Mouse (Mus musculus) stomach, embryonic 14.5 days (tissue): Measurements from ENCODE around the gene Trak1. TPM values are rescaled to one million over a fixed set of nuclear protein-coding genes. Genes with fewer than 3 reads are reported as not detected.
A peak's percentile ranks its signal among the peaks of the same experiment; 100 is the strongest.

Source experiments
- ATAC-seq: fragments of 200-750 bp; cut with Nextera tagmentation; 2 replicates; pipeline ENCODE4 v1.8.0; 2017; ENCODE audit warnings: low read depth, moderate TSS enrichment; ENCODE audit not compliant: insufficient number of reproducible peaks, insufficient read depth, low FRiP score
- H3K27ac ChIP-seq: fragments of 300-500 bp; sonication (generic); 2 replicates; pipeline ENCODE4 v1.5.1; 2014; ENCODE audit warnings: mild to moderate bottlenecking, low read length, moderate library complexity, mixed read lengths
- H3K27me3 ChIP-seq: fragments of 300-500 bp; sonication (generic); 2 replicates; pipeline ENCODE4 v1.6.1; 2014; ENCODE audit warnings: low read length, control low read depth, mixed read lengths; ENCODE audit not compliant: control insufficient read depth, insufficient read depth
- H3K36me3 ChIP-seq: fragments of 300-500 bp; sonication (generic); 2 replicates; pipeline ENCODE4 v1.6.1; 2014; ENCODE audit warnings: mild to moderate bottlenecking, control low read depth, low read length, moderate library complexity, mixed read lengths; ENCODE audit not compliant: control insufficient read depth, insufficient read depth
- H3K4me1 ChIP-seq: fragments of 300-500 bp; sonication (generic); 2 replicates; pipeline ENCODE4 v1.6.1; 2014; ENCODE audit warnings: low read length, control low read depth, mixed read lengths; ENCODE audit not compliant: control insufficient read depth, insufficient read depth
- H3K4me2 ChIP-seq: fragments of 300-500 bp; sonication (generic); replicated peaks from 2 replicates; pipeline ENCODE4 v1.6.1; 2014; ENCODE audit warnings: low read depth, low read length, control low read depth
- H3K4me3 ChIP-seq: fragments of 300-500 bp; sonication (generic); 2 replicates; pipeline ENCODE4 v1.5.1; 2014; ENCODE audit warnings: low read depth, low read length, control low read depth
- H3K9ac ChIP-seq: fragments of 300-500 bp; sonication (generic); replicated peaks from 2 replicates; pipeline ENCODE4 v1.6.1; 2014; ENCODE audit warnings: low read depth, mild to moderate bottlenecking, control low read depth, low read length, moderate library complexity, mixed read lengths
- H3K9me3 ChIP-seq: fragments of 300-500 bp; sonication (generic); 2 replicates; pipeline ENCODE4 v1.6.1; 2016; ENCODE audit warnings: low read depth, low read length, control low read depth; ENCODE audit not compliant: control insufficient read depth
- WGBS: fragments of 180-500 bp; shearing (Covaris S2); extraction: QIAGEN DNeasy Blood & Tissue Kit; methylation state at CpG from one replicate; pipeline ENCODE4 v1.1.7; 2014; 5-methylcytosine and 5-hydroxymethylcytosine counted together
- polyA plus RNA-seq: library from polyadenylated mRNA; unstranded; fragments of >200 nt; fragmentation: Nextera tagmentation; extraction: Ambion mirVana; gene quantifications from 2 replicates; pipeline ENCODE4 v1.2.1, GENCODE M21; 2014

Gene Trak1
- 18.3 and 21.9 TPM in 2 replicates for polyA plus RNA-seq

DNA sequence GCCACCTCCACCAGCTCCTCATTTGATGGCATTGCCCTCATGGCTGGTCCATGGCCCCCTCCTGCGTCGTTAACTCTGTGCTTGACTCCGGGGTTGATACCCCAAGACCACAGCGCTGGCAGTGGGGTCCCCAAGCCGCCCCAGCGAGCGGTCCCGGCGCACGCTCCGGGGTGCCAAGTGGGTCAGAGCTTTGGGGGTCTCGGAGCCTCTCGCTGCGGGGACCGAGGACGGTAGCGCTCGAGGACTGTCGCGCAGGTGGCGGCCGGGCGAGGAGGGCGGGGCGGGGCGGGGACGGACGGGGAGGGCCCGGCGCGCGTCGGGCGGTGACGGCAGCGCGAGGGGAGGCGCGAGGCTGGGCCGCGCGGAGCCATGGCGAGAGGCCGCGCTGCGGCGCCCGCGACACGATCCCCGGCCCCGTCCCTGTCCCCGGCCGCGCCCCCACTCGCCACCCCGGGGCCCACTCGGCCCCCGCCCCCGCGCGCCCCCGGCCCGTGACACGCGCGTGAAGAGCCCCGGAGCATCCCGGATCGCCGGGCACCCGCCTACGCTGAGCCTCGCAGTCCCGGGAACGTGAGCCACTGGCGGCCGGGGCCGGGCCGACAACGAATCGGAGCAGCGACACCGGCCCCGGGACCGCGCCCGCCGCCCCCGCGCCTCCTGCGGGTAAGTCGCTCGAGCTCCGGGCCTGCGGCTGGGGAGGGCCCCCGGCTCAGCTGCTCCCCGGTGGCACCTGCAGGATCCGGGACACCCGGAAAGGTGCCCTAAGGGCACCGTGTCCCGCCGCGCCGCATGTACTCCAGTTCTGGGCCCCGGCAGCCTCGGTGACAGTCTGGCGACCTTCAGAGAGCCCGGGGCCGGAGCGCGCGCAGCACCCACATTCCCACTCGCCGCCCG lies at the start of gene Trak1:
Gene Trak1, plus strand, starts transcription at position 332 of the 894 bp plus-strand sequence.
- ATAC-seq, result peak; percentile 89
- H3K27me3 ChIP-seq, result no peaks in the 10 kb centered on the region
- H3K4me1 ChIP-seq, result peaks cover 29% of the 10 kb centered on the region
- no peaks in the 10 kb centered on the region for H3K9me3 ChIP-seq
- H3K4me3 ChIP-seq, result peak within 1 kb of the TSS; percentile 90
- 0 out of 2 replicates have a peak within 1 kb of the TSS, but pooled peaks have one; percentile 21 for H3K27ac ChIP-seq
- H3K36me3 ChIP-seq, result no peaks in the 10 kb centered on the region
- peak within 1 kb of the TSS; percentile 89 for H3K9ac ChIP-seq
- under 1% methylated on average over 89 of the region's 116 CpGs for WGBS
- H3K4me2 ChIP-seq, result peak within 1 kb of the TSS; percentile 86

DNA sequence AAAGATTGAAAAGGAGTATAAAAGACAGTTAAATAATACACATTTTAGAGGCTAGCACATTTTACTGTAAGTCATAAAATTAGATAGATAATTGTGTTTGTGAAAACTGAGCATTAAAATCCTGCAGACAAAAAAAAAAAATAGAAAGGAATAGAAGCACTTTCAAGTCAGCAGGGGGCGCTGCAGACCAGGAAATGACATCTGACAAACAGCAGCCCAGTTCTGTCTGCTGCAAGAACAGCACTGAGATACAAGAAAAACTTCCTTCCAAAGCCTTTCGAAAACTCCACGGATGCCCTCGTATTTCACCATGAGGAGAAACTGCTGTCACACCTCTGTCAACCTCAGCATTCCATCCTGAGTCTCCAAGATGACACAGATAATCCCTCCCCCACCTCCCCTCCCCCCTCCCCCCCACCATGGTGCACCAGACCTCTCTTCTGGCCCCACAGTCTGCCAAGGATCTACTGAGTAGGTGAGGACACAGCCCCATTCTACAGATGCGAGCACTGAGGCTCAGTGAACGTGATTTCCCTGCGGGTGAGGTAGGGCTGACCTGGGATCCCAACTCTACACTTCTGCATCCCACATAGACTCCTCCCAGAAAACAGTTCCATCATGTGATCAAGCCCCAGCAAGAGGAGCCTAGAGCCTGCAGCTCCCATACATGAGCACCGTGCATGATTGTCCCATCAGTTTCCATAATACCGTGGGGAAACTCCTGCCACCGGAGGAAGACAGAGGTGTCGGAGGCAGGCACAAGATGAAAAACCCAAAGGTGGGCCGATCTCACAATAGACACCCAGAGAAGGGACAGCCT lies 49.1 kb upstream of the Trak1 start:
- no peak overlapping the region for H3K4me2 ChIP-seq
- WGBS, result 58% methylated on average over 12 of the region's 12 CpGs
- no peaks in the 10 kb centered on the region; the same call in 1 of the 2 replicates for H3K36me3 ChIP-seq
- H3K9ac ChIP-seq, result no peak overlapping the region
- H3K9me3 ChIP-seq, result no peaks in the 10 kb centered on the region
- H3K4me3 ChIP-seq, result no peak overlapping the region
- H3K27ac ChIP-seq, result no peak overlapping the region
- no peaks in the 10 kb centered on the region for H3K27me3 ChIP-seq
- no peak for ATAC-seq
- H3K4me1 ChIP-seq, result no peaks in the 10 kb centered on the region

DNA sequence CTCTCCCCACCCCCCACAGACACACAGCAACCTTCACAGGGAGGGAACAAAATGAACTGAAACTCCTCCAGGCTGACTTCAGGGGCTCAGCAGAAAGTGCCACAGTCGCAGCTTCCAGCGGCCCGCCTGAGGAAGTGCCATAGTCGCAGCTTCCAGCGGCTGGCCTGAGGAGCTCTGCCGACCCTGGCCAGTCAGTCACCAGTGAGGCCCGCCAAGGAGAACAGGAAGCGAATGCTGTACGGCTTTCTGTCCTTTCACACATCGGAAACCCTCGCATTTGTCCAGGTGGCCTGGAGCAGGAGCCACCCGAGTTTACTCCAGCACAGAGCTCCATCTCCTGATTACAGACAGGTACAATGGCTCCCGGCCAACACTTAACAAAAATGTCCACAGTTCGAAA lies 47.5 kb upstream of the Trak1 start:
- H3K27me3 ChIP-seq, result no peaks in the 10 kb centered on the region
- 56% methylated on average over 14 of the region's 14 CpGs for WGBS
- H3K4me3 ChIP-seq, result no peak overlapping the region
- ATAC-seq, result no peak
- H3K9me3 ChIP-seq, result no peaks in the 10 kb centered on the region
- H3K4me2 ChIP-seq, result no peak overlapping the region
- H3K27ac ChIP-seq, result no peak overlapping the region
- H3K36me3 ChIP-seq, result no peaks in the 10 kb centered on the region; the same call in 1 of the 2 replicates
- no peak overlapping the region for H3K9ac ChIP-seq
- no peaks in the 10 kb centered on the region for H3K4me1 ChIP-seq

DNA sequence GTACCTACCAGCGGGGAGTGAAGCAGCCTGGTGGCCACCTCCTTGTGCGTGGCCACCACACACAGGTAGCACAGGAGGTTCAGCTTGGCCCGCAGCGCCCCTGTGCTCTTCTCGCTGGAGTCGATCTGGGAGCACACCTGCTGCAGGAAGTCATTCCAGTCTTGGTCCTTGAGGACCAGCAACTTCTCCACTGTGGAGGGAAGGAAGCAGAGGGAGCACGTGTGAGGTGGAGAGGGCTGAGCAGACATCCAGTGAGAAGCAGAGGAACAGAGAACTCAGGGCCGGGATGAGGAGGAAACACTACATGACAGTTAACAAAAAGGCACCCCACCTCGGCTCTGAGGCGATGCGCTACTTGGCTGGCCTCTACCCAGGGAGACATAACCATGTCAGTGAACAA lies 46.4 kb upstream of the Trak1 start:
- H3K27ac ChIP-seq, result no peak overlapping the region
- ATAC-seq, result no peak
- H3K4me2 ChIP-seq, result no peak overlapping the region
- 92% methylated on average over 11 of the region's 11 CpGs for WGBS
- no peak overlapping the region for H3K4me3 ChIP-seq
- H3K36me3 ChIP-seq, result no peaks in the 10 kb centered on the region; the same call in 1 of the 2 replicates
- no peaks in the 10 kb centered on the region for H3K4me1 ChIP-seq
- no peaks in the 10 kb centered on the region for H3K9me3 ChIP-seq
- no peaks in the 10 kb centered on the region for H3K27me3 ChIP-seq
- no peak overlapping the region for H3K9ac ChIP-seq

DNA sequence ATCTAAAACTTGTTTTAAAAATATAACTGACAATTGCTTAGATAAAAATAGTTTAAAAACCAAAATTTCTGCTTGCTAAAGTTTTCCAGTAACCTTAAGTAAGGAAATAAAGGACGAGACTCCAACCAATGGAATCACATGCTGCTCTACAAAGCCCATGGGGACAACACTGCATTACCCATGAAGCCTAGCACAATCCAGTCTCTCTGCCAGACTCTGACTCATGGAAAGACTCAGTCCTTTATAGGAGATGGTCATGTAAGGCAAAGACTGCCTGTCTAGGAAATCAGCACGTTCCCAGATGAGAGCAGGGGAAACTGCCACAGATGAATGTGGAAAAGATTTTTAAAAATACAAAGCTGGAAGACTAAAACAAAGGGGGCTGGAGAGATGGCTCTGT lies 43.3 kb upstream of the Trak1 start:
- Histone ChIP-seq H3K9ac (no peak overlapping the region), H3K27me3 (no peaks in the 10 kb centered on the region), H3K9me3 (no peaks in the 10 kb centered on the region), H3K36me3 (no peaks in the 10 kb centered on the region), H3K27ac (no peak overlapping the region), H3K4me2 (no peak overlapping the region), H3K4me1 (no peaks in the 10 kb centered on the region), H3K4me3 (no peak overlapping the region)
- 87% methylated on average over 2 of the region's 2 CpGs for WGBS
- ATAC-seq, result no peak

- WGBS, result 94% methylated on average over 13 of the region's 13 CpGs
- H3K9me3 ChIP-seq, result no peaks in the 10 kb centered on the region
- H3K4me2 ChIP-seq, result no peak overlapping the region
- H3K27me3 ChIP-seq, result no peaks in the 10 kb centered on the region
- no peaks in the 10 kb centered on the region for H3K36me3 ChIP-seq
- ATAC-seq, result no peak
- H3K4me1 ChIP-seq, result no peaks in the 10 kb centered on the region
- H3K9ac ChIP-seq, result no peak overlapping the region
- no peak overlapping the region for H3K4me3 ChIP-seq
- no peak overlapping the region for H3K27ac ChIP-seq
These were observed 42.5 kb upstream of the Trak1 start for GRCm38 (mm10) chr9:121254761-121255160.

DNA sequence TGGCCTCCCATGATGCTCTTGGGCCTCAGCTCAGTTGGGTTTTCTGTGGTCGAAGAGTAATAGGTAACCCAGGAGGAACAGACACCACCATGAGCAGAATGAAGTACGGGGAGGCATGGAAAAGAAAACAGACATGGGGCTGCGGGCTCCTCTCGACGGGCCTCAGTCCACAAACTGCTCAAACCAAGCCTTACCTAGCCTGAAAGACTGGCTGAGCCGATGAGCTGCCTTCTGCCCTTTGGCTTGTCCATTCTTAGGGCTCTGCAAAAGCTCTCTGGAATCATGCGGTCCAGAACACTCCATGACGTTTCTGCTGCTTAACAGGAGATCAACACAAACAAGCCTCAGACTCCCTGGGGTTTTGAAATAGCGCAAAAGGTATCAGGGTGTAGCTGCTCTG lies 40.2 kb upstream of the Trak1 start:
- no peak overlapping the region for H3K27ac ChIP-seq
- H3K27me3 ChIP-seq, result no peaks in the 10 kb centered on the region
- H3K4me3 ChIP-seq, result no peak overlapping the region
- 81% methylated on average over 9 of the region's 9 CpGs for WGBS
- H3K36me3 ChIP-seq, result no peaks in the 10 kb centered on the region
- no peak overlapping the region for H3K4me2 ChIP-seq
- no peak for ATAC-seq
- H3K9ac ChIP-seq, result no peak overlapping the region
- no peaks in the 10 kb centered on the region for H3K4me1 ChIP-seq
- H3K9me3 ChIP-seq, result no peaks in the 10 kb centered on the region

- no peaks in the 10 kb centered on the region for H3K4me1 ChIP-seq
- no peak overlapping the region for H3K27ac ChIP-seq
- no peak overlapping the region for H3K9ac ChIP-seq
- no peaks in the 10 kb centered on the region for H3K27me3 ChIP-seq
- no peak overlapping the region for H3K4me3 ChIP-seq
- no peak overlapping the region for H3K4me2 ChIP-seq
- ATAC-seq, result no peak
- H3K9me3 ChIP-seq, result no peaks in the 10 kb centered on the region
- WGBS, result 69% methylated on average over 10 of the region's 10 CpGs
- H3K36me3 ChIP-seq, result no peaks in the 10 kb centered on the region
These were observed 32.0 kb upstream of the Trak1 start for GRCm38 (mm10) chr9:121265307-121265706.
